Mouse (Mus musculus) testis, adult 2 months (tissue): Measurements from ENCODE around the gene Pot1a.

Experiments
- CTCF ChIP-seq: fragments of 200-500 bp; IDR thresholded peaks from 2 replicates; pipeline ENCODE4 v1.5.1; 2012; ENCODE audit warnings: low read depth, mild to moderate bottlenecking, inconsistent platforms, low read length, moderate library complexity; ENCODE audit not compliant: control insufficient read depth, insufficient read depth, insufficient replicate concordance
- POLR2A ChIP-seq: fragments of 200-500 bp; IDR thresholded peaks from 2 replicates; pipeline ENCODE4 v1.6.1; 2012; ENCODE audit warnings: low read depth, mild to moderate bottlenecking, inconsistent platforms, low read length, moderate library complexity; ENCODE audit not compliant: control insufficient read depth

DNA sequence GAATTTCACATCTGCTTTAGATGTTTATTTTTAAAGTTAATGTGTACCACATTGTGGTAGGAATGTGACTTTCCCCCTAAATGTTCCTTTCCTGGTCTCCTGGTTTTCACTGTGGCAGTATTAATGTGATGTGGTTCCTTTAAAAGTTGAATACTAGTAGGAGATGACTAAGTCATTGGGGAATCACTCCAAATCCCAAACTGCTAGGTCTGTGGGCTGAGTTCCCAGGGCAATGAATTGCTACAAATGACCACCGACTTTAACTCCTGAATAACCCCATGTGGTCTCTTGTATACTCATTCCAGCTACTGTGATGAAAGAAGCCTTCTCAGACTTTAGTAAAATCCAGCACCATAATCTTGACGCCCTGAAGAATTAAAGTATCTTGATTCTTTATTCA is 27.2 kb upstream of the Pot1a start:
- TF ChIP-seq CTCF = no peak
- TF ChIP-seq POLR2A = no peak
